Mouse (Mus musculus) urinary bladder, postnatal 10 days (tissue): ENCODE data around the gene Olfr704.
"Not testable (repeated sequence)": the region's sequence is repeated elsewhere in the genome, so short reads cannot be mapped to it uniquely, and the experiment has no call there.

Experiments used
- DNase-seq: peaks from one replicate; pipeline ENCODE4 v3.0.0; 2022; ENCODE audit warnings: low spot score

Olfr704 gene

DNA sequence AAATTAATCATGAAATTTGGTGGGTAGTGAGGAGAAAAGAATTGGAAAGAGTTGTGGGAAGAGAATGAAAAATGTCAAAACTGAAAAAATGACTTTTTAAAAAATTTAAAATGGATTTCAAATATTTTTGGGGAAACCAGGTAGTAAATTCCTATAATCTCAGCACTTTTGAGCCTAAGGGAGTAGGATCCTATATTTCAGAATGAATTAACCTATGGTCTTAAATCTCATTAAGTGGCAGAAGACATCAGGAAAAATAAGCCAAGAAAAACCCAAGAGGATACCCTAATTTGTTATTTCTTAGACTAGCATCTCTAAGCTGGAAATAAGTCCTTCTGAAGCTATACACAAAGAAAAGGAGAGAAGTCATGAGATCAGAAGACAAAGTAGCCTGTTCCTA is at the start of gene Olfr704:
Gene Olfr704, plus strand, starts transcription at position 301 of the 400 bp plus-strand sequence.
- no peak for DNase-seq

DNA sequence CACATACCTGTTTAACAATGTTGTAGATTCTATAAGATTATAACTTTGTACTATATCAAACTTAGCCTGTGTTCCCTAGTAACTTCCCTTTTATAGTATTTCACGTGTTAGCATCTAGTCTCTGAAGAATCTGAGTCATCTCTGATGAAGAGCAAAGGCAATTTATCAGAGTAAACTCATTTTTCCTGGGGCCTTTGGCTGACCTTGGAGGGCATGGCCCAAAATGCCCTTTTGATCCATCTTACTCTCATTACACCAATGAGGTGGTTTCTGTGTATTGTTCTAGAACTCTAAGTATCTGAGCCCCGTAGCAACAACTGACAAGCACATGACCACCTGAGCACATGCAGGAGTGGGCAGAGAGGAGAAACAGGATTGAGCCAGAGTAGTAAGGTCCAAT is 49.2 kb upstream of the Olfr704 start, which contains the start of gene Olfr701:
Gene Olfr701, plus strand, starts transcription at position 301 of the 400 bp plus-strand sequence.
- DNase-seq: no peak

DNA sequence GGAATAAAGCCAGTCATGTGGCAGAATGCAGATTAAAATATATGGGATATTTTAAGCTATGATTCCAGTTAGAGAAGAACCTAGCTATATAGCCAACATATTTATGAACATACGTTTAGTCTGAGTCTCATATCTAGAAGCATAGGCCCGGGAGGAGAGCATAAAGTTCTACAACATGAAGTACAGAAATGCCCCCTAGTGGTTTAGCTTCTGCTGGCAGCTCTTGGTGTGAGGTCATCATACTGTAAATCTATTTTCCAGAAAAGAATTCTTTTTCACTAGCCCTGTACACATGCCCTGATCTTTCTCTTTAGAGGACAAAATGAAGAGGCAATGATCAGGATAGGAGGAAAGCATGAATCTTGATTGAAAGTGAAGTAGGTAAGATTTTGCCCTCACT is 47.2 kb upstream of the Olfr704 start:
- DNase-seq: no peak

DNA sequence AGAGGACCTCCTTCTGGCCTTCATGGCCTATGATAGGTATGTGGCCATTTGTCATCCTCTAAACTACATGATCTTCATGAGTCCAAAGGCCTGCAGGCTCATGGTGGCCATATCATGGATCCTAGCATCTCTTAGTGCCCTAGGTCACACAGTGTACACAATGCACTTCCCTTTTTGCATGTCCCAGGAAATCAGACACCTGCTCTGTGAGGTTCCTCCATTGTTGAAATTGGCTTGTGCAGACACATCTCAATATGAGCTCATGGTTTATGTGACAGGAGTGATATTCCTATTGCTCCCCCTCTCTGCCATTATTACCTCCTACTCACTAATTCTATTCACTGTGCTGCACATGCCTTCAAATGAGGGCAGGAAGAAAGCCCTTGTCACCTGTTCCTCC is 44.6 kb upstream of the Olfr704 start:
- no peak for DNase-seq

DNA sequence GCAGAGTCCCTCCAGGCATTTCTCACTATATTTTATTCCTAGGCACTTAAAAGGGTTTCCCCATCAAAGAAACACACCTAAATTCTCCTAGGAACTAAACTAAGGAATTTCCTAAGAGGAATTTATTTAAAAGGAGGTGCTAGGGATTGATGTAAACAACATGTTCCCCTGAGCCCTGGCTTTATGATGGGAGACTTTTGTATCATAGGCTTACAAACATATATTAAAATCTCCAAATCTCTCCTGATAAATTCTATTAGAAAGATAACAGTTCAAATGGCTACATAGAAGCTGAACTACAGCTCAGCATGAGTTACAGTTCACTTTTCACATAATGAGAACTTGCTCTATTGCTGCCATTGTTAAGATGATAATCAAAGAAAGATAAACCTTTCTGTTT is 29.2 kb upstream of the Olfr704 start, which contains the start of gene Olfr702:
Gene Olfr702, minus strand, starts transcription at position 101 of the 400 bp plus-strand sequence.
- no peak for DNase-seq

DNA sequence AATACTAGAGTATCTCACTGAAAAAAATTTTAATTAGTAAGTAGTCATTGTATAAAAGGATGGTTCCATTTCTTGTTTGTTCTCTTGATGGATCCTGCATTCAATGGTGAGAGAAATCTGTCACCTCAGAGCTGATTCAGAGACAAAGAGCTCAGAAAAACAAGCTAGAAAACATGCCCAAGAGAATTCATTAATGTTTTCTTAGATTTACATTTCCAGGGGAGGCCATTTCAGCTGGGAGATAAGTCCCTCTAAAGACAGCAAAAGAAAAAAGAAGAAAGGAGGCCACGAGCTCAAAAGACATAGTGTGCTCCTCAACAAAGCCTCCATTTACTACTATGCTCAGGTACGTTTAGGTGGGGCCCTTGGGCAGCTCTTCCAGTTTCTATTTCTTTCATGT is 19.9 kb upstream of the Olfr704 start, which contains the start of gene Olfr703:
Gene Olfr703, plus strand, starts transcription at position 301 of the 400 bp plus-strand sequence.
- DNase-seq: no peak

DNA sequence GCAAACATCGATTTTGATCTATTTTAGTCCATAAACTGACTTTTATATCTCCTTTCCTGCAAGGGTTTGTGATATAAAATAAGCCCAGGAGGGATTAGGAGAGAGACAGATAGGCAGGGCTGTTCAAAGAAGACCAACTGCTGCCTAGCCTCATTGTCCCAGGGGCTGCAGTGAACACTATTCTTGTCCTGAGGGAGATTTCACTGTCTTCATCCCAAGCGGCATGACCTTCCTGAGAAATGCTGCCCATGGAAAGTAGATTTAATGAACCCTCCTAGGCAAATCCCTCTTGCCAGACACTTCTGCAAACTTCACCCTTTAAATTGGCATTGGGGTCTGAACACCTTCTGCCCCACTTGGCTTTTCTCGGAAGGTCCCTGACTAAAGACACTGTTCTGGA is 13.8 kb downstream of the Olfr704 start, which contains the start of gene Olfr705:
Gene Olfr705, minus strand, starts transcription at position 101 of the 400 bp plus-strand sequence.
- DNase-seq: no peak

DNA sequence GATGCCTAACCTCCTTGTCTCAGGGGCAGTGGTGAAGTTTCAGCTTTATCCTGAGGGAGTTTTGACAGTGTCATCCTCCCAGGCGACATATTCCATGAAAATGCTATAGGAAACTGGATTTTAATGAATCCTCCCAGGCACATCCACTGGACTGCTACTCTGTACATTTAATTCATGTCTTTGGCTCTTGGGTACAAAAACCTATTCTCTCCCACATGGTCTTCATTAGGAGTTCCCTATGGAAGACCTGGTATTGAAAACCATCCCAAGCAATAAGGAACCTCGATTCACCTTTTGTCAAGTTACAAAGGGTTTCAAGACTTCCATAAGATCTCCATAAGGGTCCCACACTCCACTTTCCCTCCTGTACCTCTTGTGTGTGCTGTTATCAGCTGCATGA is 25.1 kb downstream of the Olfr704 start, which contains the start of gene Olfr706:
Gene Olfr706, minus strand, starts transcription at position 101 of the 400 bp plus-strand sequence.
- DNase-seq: no peak

DNA sequence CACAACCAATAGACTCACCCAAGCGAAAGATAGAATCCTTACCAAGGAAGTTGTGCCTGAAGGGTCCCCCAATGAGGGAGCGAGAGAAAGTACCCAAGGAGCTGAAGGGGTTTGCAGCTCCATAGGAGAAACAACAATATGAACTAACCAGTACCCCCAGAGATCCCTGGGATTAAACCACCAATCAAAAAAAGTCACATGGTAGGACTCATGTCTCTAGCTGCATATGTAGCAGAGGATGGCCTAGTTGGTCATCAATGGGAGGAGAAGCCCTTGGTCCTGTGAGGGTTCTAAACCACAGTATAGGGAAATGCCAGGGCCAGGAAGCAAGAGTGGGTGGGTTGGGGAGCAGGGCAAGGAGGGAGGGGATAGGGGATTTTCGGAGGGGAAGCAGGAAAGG is 38.2 kb downstream of the Olfr704 start, which contains the start of gene Olfr707:
Gene Olfr707, minus strand, starts transcription at position 101 of the 400 bp plus-strand sequence.
- DNase-seq: not testable (repeated sequence)

DNA sequence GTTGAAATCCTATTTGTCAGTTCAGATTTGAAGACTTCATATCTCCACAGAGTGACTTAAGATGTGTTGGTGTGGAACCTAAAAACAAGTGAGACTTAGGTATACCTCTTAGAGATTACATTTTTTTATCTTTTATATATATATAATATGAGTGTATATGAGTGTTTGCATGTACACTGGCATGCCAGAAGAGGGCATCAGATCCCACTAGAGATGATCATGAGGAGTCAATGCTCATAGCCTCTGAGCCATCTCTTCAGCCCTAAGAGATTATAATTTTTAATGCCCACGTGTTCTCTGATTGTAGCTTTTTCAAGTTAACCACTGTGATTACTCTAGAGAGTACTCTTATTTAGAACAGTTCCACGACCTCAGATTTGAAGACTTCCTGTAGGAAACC is 44.7 kb downstream of the Olfr704 start, which contains the start of gene Olfr1532-ps1:
Gene Olfr1532-ps1, plus strand, starts transcription at position 326 of the 400 bp plus-strand sequence.
- no peak for DNase-seq
